Mouse (Mus musculus) inflammation-experienced regulatory T-cells, adult 6 months (primary cell): Measurements from ENCODE around the gene Micall1. TPM values are rescaled to one million over a fixed set of nuclear protein-coding genes. Genes with fewer than 3 reads are reported as not detected.

Experiments used
- ATAC-seq: one replicate; pipeline ENCODE4 v1.8.0; 2017
- polyA plus RNA-seq, 3 experiments: library from polyadenylated mRNA; unstranded; fragments of 100-300 nt; shearing (Covaris generic); gene quantifications; one replicate each; pipeline ENCODE4 v1.2.1; 2017

The Micall1 gene
- 10 to 100 TPM in 2 of 3 experiments, 1 to 10 TPM in 1; 7.0 to 20.8 (median 13.3) TPM for polyA plus RNA-seq

DNA sequence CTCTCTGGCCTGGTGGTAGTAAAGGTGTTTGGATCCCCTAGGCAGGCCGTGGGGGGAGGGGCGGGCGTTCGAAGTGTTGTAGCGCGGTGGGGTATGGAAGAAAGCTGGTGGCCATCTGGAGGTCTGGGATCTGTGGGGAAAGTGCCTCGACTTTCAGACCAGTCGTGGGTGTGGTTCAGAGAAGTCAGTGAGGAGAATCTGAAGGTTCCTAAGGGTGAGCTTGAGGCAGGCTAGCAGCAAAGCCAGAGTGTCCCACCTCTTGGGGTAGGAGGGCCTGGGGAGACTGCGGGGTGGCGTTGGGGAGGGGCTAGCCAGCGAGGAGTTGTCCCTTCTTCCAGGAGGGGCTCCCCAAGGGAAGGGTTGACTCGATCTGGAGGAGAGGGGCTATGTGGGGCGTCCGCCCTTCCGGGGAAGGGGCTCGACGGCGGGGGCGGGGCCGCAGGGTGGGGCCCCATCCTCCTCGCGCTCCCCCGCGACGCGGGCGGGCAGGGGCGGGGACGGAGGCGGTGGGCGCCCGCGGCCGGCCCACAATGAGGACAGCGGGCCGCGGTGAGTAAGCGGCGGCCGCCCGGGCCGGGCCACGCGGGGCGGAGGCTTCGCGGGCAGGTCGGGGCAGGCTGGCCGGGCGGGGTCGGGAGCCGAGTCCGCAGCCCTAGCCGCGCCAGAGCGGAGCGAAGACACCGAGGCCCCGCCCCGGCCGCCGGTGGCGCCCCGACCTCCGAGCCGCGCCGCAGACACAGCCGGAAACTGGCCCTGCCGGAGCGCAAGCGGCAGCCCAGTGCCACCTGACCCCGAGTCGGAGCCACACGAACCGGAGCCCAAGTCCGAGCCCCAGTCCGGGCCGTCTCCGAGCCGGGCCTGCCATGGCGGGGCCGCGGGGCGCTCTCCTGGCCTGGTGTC is at the start of gene Micall1:
Micall1 (plus strand) TSS at position 478 of the 900 bp plus-strand sequence.
- peak; percentile 75 for ATAC-seq

DNA sequence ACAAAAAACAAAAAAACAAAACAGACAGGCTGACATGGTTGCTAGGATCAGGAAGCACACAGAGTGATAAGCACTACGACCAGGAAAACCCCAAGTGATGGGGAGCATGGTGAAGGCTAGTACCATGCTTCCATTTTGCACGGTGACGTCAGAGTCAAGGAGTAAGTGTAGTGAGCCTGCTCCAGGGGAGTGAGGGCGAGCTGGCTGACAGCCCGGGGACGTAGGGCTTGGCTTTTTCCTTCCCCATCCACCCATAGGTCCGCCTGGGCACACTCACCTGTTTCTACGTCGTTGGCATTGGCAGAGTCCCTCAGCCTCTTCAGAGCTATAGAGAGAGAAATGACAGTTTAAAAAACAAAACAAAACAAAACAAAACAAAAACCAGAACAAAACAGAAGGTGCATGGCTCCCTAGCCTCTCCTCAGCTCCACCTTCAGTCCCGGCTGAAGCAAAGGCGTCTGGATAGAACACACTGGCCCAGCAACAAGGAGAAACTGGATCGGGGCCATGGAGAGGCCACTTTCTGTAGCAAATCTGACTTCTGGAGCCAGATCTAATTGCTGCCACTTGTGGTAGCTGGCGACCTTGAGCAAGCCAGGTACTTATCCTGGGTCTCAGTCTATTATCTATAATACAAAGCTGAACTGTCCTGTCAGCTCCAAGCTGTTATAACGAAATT is 47.7 kb upstream of the Micall1 start:
- ATAC-seq, result no peak

DNA sequence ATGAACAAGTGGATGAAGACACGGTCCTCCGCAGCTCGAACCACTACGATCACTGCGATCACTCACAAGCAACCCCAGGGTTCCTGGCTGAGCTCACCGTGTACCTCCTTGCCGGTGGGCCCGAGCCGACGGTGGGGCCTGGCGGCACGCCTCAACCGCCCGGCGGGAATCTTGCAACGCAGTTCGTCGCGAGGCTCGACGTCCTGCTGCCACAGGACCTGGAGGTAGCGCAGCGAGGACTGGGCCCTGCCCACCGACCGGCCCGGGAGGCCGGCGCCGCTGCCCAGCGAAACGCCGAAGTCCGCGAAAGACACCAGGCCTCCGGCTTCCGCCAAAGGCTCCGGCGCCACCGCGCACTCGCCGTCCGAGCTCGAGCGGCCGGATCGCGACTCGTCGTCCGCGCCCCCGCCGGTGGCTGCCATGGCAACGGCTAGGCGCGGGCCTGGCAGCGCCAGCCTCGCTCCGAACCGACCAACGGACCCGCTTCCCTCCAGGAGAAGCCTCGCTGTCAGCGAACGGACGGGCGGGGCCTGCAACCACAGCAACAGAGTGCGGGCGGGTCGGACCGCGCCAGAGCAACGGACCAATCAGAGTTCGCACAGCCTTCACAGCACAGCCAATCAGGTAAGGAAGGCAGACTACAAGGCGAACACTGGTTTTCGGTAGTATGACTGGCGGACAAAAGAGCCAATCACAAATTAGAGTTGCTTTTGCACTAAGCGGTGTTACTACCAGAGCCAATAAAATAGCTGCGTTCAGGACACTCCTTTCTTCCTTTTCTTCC is 46.1 kb upstream of the Micall1 start, which contains the start of gene Ankrd54:
Ankrd54 (minus strand) TSS at position 518 of the 784 bp plus-strand sequence.
- peak; percentile 95 for ATAC-seq

DNA sequence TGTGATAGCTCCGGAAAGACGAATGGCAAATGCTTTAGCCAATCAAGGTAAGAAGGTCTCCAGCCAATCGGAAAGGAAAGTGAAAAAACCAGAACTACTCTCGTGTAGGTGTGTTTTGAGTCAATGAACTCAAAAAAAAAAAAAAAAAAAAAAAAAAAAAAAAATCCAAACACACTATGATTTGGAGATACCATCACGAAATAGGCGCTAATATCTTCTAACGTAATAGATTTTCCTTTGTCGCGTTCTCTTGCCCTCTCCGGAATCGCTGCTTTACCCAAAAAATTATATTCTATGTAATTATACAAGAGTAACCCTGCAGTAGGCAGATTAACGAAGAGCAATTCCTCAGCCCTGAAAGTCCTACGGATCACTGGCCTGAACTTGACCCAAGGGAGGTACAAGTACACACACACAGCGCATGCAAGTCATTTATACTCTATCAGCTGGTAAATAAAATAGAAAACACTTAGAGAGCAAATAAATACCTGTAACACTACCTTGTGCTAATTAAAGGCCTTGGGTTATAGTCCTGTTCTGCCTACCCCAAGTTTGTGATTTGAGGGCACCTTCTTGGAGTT is 45.4 kb upstream of the Micall1 start:
- no peak for ATAC-seq

DNA sequence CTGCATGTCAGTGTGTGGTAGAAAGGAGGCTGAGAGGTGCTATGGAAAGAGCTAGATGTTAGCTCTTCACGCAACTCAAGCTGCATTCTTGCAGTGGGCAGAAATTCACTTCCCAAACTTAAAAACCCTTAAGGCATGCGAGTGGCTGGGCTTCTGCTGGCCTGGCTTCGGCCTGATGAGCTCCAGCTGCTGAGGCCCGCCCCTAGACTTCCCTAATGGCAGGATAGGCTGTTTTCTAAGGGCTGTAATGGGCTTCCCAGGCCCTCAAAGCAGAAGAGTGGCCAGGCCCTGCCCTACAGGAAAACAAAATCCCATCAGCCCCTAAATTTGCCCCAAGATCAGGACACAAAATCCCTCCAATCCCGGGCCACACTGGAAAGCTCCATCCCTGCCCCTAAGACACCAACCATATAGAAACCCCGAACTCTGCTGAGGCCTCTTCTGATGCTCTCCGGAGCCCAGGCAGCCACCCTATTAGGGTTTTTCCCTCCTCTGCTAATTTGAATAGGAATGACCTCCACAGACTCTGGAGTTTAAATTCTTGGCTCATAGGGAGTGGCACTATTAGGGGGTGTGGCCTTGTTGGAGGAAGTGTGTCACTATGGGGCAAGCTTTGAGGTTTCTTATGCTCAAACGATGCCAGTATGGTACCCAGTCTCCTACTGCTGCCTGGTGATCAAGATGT is 43.5 kb upstream of the Micall1 start:
- no peak for ATAC-seq

DNA sequence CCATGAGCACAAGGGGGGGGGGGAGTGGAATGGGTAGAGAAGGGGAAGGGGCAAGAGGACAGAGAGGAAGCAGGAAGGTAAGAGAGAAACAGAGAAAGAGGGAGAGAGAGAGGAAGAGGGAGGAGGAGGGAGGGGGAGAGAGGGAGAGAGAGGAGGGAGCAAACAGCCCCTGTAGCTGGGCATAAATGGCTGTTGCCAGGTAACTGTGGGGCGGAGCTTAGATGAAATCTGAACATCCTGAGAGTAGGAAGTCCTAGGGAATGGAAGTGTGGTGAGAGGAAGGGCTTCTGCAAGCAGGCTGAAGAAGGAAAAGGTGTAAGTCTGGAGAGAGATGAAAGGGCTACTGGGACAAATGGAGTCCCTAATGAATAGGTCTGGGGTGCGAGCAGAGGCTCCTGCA is 42.4 kb upstream of the Micall1 start:
- ATAC-seq, result no peak

DNA sequence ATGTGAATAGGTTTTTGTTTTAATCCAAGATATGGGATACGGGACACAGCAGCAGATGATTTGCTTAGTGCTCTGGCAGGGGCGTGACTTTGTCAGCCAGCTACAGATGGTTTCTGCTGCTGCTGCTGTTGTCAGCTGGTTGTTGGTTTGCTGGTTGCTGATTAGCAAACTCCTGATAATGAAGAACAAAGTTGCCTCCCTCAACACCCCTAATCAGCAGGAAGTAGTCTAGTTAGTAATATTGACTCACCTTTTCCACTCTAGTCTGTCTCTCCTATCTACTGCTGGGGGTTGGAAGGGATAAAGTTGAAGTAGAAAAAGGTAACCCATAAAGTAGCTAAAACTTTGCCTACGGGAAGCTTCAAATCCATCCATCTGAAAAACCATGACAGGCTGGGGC is 41.1 kb upstream of the Micall1 start:
- no peak for ATAC-seq

DNA sequence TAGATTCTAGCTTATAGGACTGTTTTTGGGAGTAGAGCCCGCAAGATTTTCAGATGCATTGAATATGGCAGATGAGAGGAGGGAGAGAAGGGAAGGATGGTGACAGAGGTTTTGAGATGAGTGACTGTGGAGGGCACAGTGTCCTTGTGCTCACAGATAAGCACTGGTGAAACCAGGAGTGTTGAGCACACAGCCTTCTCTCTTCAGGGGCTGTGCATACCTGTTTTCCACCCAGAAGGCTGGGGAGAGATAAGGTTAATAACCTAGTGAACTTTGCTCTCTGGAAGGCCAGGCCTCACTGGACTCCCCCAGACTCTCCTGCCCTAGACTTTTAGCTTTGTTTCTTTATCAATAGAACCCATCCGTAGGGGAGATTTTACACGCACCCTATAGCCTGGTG is 40.3 kb upstream of the Micall1 start:
- ATAC-seq, result no peak

DNA sequence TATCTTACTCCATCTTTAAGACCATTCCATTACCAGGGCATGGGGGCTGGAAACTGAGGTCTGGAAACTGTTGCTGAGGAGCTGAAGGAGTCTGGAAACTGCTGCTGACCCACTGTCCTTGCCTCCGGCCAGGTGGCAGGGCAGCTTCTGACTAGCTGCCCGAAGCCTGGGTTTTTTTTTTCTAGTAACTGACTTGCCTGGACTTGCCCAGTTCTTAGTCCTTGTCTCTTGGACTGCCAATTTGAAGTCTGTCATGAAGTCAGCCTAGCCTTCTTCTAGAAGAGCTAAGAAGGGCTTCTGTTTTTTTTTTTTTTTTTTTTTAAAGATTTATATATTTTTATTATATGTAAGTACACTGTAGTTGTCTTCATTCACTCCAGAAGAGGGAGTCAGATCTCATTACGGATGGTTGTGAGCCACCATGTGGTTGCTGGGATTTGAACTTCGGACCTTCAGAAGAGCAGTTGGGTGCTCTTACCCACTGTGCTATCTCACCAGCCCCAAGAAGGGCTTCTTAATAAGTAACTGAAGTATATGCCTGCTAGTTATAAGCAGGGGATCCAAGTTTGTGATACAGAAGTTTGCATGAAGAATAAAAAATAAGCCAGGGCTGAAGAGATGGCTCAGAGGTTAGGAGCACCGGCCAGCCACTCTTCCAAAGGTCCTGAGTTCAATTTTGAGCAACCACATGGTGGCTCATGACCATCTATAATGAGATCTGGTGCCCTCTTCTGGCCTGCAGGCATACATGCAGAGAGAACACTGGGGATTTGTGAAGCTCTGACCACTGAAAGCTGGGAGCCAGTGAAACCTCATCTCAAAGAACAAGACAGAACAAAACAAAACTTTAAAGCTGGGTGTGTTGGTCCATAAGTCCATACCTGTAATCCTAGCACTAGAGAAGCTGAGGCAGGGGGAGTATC is 37.3 kb upstream of the Micall1 start:
- no peak for ATAC-seq

DNA sequence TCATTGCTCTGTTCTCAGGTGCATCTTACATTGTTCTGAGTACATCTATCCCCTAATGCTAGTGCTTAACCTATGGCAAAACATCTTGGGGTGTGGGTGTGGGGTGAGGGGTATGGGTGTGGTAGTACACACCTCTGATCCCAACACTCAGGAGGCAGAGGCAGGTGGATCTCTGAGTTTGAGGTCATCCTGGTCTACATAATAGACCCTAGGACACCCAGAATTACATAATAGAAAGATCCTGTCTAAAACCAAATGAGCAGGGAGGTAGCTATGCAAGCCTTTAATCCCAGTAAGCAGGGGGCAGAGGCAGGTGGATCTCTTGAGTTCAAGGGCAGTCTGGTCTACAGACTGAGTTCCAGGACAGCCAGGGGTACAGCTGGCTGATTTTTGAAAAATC is 34.9 kb upstream of the Micall1 start:
- no peak for ATAC-seq

DNA sequence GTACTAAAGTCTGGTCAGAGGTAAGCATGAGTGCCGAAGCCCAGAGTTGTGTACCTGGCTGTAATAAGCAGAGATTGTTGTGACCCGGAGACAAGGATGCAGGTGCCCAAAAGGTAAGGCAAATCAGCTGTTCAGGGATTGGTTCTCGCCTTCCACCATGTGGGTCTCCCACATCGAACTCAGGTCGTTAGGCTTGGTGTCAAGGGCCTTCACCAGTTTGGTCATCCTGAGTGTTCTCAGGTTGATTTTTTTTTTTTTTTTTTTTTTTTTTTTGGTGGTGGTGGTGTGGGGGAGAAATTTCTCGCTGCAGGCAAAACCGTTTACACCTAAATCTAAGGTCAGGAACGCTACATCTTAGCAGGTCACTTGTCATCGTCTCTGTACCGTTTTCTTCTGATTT is 34.3 kb upstream of the Micall1 start:
- no peak for ATAC-seq

DNA sequence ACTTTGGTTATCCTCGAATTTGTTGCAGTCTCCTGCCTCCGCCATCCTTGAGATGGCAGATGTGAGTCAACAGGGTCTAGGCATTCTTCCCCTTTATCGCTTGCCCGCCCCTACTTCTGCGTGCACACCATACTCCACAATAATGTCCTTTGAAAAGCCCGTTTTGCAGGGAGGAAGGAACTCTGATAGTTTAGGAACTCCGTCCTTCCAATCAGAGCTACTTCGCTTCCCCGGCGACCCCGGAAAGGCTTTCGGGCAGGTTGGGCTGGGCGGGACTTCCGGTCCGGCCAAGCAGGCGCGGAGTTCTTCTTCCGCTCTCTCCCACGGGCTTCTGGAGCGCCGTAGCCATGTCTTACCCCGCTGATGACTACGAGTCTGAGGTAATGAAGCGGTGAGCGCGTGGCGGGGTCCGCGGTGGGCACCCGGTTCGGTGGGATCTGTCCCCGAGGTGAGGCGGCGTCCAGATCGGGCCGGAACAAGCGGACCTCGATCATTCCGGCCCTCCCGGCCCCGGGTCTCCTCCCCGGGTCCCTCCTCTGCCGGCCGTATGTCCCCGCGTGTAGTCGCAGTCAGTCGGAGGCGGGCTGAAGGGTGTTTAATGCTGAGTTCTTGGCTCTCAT is 33.7 kb upstream of the Micall1 start, which contains the start of gene Eif3l:
Eif3l (plus strand) TSS at position 267 of the 620 bp plus-strand sequence.
- peak; percentile 86 for ATAC-seq

DNA sequence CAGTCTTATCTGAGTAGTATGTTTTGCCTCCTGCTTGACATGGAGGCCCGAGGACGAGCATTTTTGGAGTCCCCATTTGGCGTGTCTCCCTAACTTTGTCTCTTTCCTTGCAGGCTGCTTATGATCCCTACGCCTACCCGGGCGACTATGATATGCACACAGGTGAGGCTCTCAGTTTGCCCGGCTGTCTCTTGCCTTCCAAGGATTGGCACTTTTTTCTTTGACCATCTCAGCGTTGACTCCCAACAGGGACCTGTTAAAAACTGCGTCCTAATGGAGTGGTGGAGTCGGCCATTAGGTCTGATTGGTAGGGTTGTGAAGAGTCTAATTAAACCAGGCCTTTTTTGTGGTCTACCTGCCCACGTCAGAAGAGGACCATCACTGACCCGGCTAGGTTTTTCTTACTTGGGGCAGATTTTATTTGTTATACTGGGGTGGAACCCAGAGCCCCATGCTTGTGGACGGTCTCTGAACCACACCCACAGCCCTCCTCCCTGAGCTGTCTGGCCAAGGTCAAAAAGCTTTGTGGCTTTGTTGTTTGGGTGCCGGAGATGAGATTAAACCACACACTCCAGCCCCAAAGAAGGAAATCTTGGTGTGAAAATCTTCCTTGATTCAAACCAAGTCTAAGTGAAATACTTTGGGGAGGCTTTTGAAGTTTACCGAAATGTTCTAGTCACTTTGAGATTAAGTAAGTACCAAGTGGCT is 32.9 kb upstream of the Micall1 start:
- ATAC-seq, result no peak

DNA sequence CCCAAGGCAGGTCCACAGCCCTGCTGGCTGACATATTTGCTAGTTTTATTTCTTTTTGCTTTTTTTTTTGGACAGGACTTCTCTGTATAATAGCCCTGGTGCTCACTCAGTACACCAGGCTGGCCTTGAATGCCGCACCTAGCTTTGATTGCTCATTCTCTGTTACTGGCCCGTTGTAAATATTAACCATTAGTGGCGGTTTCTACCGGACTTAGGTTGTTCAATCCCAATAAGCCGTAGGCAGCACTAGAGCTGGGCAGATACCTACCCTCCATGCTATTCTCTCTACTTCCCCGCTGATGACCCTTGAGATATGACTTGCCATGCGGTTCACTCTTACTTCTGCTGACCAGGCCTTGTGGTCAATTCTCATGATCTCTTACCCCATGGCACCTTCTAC is 29.1 kb upstream of the Micall1 start:
- ATAC-seq, result no peak

DNA sequence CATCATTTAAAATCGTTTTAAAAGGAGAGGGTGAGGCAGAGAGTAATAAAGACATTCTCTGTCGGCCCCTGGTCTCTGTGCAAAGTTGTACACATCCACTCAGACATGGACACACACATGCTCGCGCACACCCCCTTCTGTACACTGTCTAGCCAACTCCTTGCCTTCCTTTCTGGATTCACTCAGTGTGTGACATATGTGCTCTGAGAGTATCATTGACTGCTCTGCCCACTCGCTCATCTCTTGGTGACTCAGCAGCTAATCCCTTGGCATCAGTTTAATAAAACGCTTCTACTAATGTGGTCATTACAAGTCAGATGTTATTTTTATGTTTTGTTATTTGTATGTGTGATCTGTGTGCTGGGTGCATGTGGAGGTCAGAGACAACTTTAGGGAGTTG is 16.4 kb upstream of the Micall1 start:
- no peak for ATAC-seq

DNA sequence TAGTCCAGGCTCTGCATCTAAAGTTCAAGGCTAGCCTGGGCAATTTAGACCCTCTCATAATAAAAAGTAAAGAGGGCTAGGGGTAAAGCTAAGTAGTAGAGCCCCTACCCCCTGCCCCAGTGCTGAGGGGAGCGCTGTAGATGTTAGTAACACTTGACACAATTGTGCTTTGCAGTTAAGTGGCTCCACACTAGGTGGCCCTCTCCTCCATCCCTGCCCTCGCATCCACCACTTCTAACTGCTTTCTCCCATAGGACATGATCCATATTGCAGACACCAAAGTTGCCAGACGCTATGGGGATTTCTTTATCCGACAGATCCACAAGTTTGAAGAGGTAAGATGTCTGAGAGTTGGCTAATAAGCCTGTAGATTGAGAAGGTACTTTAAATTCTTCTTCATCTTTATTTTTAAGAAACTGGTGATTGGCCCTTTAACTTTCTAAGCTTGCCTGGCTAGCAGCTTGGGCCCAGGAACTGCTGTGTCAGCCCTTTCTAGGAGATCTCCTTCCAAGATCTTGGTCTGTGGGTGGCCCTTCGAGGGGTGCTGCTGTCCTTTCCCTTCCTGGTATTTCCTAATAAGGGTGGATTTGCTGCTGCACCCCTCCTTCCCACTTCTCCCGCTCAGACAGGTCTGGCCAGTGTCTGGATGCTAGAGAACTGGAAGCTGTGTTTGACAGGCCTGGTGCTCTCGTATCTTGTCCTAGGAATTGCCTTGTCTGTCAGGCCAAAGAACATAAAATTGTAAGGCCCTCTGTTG is 15.4 kb upstream of the Micall1 start:
- ATAC-seq, result no peak

DNA sequence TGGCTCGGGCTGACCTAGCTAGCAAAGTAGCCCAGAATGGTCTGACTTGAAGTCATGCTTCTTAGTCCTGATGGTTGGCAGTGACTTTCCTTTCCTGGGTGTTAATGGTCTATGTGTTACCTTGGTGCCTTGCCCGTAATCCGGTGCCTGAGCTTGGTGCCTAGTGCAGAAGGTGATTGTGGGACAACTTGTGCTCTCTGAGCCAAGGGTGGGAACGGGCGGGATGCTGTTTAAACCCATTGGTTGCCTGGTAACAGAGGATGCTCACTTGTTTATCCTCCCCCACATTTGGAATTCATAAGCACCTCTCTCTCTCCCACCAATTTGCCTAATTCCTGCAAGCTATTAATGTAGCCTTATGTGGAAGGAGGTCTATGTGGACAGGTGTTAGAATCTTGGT is 13.2 kb upstream of the Micall1 start:
- ATAC-seq, result no peak

DNA sequence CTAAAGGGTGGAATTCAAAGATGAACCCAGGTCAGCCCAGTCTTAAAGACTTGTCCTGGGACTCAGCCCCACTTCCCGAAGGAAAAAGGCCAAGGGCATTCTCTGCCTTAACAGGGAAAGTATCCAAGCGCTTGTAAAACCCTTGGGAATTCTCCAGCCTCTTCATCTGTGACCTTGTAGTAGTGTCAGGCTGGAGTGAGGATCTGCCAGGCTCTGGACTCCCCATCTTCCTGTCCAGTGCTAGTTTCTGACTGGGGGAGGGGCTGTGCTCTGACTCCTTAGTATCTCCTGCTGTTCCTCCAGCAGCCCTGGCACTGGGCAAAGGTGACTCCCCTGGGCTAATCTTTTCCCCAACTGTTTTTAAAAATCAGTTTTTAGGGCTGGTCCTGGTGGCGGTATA is 12.1 kb upstream of the Micall1 start:
- no peak for ATAC-seq

DNA sequence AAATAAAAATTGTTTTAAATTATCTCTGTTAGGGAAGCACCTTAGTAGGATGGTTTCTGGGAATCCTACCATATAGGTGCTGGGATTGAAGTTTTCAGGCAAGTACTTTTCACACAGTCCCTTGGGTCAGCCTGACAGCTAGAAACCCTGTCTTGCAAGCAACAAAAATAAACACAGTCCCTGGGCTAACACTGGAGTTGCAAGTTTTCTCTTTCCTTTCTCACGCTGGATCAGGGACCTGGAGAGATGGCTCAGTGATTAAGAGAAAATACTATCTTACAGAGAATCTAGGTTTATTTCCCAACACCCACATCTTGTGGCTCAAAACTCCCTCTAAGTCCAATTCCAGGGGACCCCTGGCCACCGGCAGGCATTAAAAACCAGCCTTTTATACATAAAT is 11.6 kb upstream of the Micall1 start:
- no peak for ATAC-seq
